Mouse (Mus musculus) kidney, postnatal 4 days (tissue): ENCODE measurements around the gene Gm1043.

Experiments used
- DNase-seq, 2 experiments: peaks; one replicate each; pipeline ENCODE4 v3.0.0; 2021; ENCODE audit warnings: mixed read lengths in 2 of 2

Gm1043 gene

DNA sequence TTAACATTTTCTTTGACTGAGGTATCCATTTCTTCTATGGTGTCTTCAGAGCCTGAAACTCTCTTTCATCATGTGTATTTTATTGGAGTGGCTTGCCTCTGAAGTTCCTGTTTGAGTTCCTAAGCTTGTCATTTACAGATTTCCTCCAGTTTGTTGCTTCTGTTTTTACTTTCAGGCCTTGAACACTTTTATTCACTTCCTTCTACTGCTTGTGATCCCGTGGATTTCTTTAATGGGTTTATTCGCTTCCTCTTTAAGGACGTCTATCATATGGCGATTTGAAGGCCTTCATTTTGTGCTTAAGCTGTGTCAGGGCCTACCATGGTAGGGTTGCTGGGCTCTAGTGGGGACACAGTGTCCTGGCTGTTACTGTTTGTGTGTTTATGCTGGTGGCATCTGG lies 11.5 kb upstream of the Gm1043 start:
- DNase-seq, result no peak

GRCm38 (mm10) chr5:37076692-37077329 lies 8.4 kb upstream of the Gm1043 start:
- peak; percentile 17 to 42 for DNase-seq

GRCm38 (mm10) chr5:37077330-37077698 lies 7.9 kb upstream of the Gm1043 start:
- no peak for DNase-seq

- no peak for DNase-seq
Measured at GRCm38 (mm10) chr5:37079484-37079883, 5.7 kb upstream of the Gm1043 start.

- DNase-seq, result no peak
Measured at GRCm38 (mm10) chr5:37080601-37081000, 4.6 kb upstream of the Gm1043 start.

DNA sequence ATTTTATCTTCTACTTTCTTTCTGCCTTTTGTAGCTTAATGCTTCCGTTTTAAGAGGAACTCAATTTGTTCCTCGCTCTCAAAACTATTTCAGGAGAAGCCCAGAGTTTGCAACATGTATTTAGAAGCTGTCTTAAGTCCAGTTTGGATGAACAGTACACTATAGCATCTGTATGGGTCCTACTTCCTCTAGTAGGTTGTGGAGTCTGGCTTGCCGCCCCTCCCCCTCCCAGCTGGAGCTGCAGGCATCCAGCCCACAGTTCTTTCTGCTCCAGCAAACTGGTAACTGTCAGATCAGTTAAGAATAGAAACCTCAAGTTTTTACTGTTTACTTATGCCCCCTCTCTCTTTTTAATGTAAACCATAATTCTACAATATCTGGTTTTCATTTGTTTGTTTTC lies 2.8 kb upstream of the Gm1043 start:
- DNase-seq, result peak; percentile 78 to 82

GRCm38 (mm10) chr5:37083209-37083770 lies 1.9 kb upstream of the Gm1043 start:
- no peak for DNase-seq

- no peak for DNase-seq
Measured at GRCm38 (mm10) chr5:37083850-37084249, 1.3 kb upstream of the Gm1043 start.

DNA sequence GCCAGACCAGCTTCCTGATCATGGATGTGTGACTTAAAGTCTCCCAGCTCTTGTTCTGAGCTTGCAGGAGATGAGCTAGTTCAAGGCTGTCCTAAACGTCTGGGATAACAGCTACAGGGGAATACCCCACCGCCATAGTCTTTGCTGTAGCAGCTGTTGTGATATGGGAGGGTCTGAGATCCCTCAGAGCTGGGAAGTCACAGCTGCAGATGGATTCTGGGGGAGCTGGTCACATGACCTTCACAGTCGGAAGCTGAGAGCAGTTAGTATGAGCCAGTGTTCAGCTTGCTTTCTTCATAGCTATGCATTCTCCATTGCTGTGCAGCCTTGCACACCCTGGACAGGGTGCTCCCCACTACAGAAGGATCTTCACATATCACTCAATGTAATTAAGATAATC lies 748 bp downstream of the Gm1043 start:
- no peak for DNase-seq

GRCm38 (mm10) chr5:37087786-37088185 lies 2.6 kb downstream of the Gm1043 start:
- no peak for DNase-seq

- peak in 1 of 2 experiments; percentile 6 for DNase-seq
Measured at GRCm38 (mm10) chr5:37088342-37089108, 3.4 kb downstream of the Gm1043 start.

DNA sequence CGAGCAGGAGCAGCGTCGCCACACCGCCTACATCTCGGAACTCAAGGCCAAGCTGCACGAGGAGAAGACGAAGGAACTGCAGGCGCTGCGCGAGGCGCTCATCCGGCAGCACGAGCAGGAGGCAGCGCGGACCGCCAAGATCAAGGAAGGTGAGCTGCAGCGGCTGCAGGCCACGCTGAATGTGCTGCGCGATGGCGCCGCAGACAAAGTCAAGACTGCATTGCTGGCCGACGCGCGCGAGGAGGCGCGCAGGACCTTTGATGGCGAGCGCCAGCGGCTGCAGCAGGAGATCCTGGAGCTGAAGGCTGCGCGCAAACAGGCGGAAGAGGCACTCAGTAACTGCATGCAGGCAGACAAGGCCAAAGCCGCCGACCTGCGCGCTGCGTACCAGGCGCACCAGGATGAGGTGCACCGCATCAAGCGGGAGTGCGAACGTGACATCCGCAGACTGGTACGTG lies 6.0 kb downstream of the Gm1043 start:
- DNase-seq, result peak; percentile 44 to 56

DNA sequence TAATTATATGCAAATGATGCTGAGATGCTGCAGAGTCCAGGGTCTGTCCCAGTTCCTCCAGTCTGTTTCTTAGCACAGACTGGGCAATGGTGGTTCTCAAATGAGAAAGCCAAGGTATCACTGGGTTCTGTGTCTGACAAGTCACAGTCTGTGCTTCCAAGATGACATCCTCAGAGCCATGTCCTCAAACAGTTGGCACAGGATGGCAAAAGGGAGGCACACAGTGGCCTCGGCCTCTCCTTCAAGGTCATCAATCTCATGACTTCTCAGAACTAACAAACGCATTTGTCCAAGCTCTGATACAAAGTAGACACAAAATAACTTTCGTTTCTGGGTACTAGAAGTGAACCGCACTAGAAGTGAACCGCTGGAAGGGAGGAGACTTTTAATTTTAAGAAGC lies 9.8 kb downstream of the Gm1043 start:
- no peak for DNase-seq

DNA sequence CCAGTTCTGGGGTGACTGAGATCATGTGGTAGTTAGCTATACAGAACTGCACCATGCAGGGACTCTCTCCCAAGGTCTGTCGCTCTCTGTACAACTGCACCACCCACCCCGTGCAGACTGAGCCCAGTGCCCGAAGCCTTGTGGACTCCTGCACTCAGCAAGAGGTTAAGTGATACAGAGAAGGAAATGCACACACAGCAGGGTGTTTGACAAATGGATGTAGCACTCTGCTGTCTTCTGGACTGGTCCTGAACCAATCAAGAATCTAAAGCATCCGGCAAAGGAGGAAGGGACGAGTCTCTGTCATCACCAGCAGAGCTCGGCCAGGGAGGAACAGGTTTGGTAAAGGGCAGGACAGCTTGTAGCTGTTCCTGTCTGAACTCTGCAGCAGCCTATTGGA lies 12.4 kb downstream of the Gm1043 start:
- no peak for DNase-seq

DNA sequence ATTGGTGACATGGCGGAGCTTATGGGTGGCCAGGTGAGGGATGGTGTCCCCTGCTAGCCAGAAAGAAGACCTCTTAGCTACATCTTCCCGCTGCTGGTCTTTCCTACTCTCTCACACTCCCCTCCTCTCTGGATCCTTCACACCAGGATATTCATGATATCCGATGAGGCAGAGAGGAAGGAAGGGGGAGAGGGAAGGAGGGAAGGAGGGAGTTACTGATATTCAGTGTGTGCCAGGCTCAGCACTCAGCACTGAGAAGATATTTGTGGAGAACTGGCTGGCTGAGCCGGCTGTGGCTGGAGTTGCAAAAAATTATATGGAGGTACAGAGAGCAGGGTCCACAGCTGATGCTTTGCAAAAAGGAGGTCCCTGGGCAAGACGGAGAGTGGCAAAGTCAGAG lies 15.6 kb downstream of the Gm1043 start:
- DNase-seq, result no peak

- DNase-seq, result no peak
Measured at GRCm38 (mm10) chr5:37101631-37102030, 16.5 kb downstream of the Gm1043 start.

DNA sequence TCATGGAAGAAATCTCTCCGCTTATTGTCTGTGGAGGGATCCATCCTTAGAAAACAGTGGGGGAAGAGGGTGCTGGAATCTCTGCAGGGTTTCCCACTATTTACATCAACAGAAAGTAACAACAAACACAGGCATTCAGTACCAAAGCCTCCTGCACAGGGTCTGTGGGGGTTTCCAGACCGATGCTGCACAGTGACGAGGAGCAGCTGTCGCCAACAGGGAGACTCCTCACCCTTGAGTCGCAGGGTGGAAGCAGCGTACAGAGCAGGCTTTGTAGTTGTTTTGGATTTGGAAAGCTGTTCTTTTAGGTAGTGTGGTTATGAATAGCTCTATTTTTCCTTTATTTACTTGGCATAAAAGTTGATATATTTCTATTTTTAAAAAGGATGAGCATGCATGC lies 16.9 kb downstream of the Gm1043 start:
- peak; percentile 48 to 54 for DNase-seq

- DNase-seq, result no peak
Measured at GRCm38 (mm10) chr5:37105531-37106456, 20.6 kb downstream of the Gm1043 start.

DNA sequence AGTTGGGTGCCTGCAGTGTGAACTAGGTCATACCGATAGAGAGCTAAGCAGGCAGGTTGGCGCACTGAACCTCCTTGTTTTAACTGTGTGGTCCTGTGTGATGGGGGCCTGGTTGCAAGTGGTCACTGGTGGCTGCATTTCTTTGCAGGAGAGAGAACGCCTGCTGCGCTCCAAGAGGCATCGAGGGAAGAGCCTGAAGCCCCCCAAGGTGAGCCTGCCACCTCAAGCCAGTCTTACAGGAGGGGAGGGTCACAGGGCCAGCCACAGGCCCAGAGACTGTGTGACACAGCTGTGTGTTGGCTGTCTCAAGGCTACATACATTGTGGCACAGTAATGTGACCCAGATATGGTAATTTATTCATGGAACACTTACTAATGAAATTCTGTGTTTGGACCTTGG lies 21.9 kb downstream of the Gm1043 start:
- DNase-seq, result no peak

DNA sequence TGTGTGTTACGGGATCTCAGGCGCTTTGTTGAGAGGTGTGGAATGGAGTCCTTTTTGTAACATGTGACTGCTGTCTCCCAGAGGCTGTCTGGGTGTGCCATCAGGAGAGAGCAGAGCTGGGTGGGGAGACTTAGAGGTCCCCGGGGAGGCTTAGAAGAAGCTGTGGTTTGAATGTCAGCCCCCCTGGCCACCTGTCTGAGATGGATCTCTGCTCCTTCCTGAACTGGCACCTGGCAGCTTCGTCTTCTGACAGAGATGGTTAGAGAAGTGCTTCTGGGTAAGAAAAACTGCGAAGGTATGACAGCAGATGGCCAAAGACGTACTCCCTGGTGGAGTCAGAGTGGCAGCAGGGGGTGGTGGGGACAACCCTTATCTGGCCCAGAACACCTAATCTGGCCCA lies 22.4 kb downstream of the Gm1043 start:
- no peak for DNase-seq

- peak; percentile 76 to 80 for DNase-seq
Measured at GRCm38 (mm10) chr5:37109280-37109849, 24.2 kb downstream of the Gm1043 start.

DNA sequence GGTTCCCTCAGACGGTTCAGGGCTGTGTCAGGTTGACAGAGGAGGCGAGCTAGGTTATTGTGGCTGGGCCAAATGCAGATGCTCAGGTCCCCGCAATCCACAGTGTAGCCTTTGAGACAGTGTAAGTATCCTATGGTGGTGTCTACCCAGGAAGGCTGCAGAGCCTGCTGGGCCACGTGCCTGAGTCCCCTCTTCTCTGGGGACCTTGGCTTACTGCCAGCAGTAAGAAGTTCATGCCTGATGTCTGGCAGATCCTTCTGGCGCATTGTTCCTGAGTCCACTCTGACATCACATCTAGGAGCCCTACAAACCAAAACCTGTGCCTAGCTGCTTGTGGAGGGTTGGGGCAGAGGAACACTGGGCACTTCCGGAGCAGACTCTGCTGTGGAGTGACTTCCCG lies 27.2 kb downstream of the Gm1043 start:
- DNase-seq, result no peak

DNA sequence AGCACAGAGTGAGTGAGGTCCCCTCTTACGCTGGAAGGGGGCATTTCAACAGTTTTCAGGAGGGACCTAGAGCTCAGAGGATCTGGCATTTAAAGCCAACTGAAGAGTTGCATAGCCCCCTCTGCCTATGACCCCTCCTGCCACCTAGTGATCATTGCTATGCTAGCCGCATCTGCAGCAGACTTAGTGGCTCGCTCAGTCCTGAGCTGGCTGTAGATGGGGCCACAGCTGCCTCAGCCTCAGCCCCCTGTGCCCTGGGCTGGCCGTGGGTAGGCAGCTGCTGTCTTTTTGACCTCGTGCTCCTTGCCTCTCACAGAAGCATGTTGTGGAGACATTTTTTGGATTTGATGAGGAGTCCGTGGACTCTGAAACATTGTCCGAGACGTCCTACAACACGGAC lies 32.0 kb downstream of the Gm1043 start:
- no peak for DNase-seq
